Mouse (Mus musculus) hindbrain, embryonic 11.5 days (tissue): ENCODE data around the gene Tubd1. TPM values are rescaled to one million over a fixed set of nuclear protein-coding genes. Genes with fewer than 3 reads are reported as not detected.

Experiments used
- ATAC-seq: fragments of 200-750 bp; cut with Nextera tagmentation; 2 replicates; pipeline ENCODE4 v1.8.0; 2017; ENCODE audit warnings: mild to moderate bottlenecking, moderate TSS enrichment, moderate library complexity; ENCODE audit not compliant: low FRiP score
- DNase-seq: peaks from one replicate; pipeline ENCODE4 v3.0.0-alpha.2; 2015; ENCODE audit warnings: low spot score
- H3K27ac ChIP-seq: fragments of 300-500 bp; sonication (generic); 2 replicates; pipeline ENCODE4 v1.5.1; 2014; ENCODE audit warnings: mild to moderate bottlenecking, low read depth, low read length
- H3K27me3 ChIP-seq: fragments of 300-500 bp; sonication (generic); 2 replicates; pipeline ENCODE4 v1.6.1; 2014; ENCODE audit warnings: mild to moderate bottlenecking, low read length, moderate library complexity, mixed read lengths; ENCODE audit not compliant: control insufficient read depth, insufficient read depth
- H3K36me3 ChIP-seq: fragments of 300-500 bp; sonication (generic); 2 replicates; pipeline ENCODE4 v1.6.1; 2014; ENCODE audit warnings: mild to moderate bottlenecking, low read length, moderate library complexity, mixed read lengths; ENCODE audit not compliant: control insufficient read depth, insufficient read depth
- H3K4me1 ChIP-seq: fragments of 300-500 bp; sonication (generic); replicated peaks from 2 replicates; pipeline ENCODE4 v1.6.1; 2014; ENCODE audit warnings: low read length, mixed read lengths; ENCODE audit not compliant: control insufficient read depth, insufficient read depth
- H3K4me2 ChIP-seq: fragments of 300-500 bp; sonication (generic); replicated peaks from 2 replicates; pipeline ENCODE4 v1.6.1; 2014; ENCODE audit warnings: mild to moderate bottlenecking, low read depth, low read length
- H3K4me3 ChIP-seq: fragments of 300-500 bp; sonication (generic); 2 replicates; pipeline ENCODE4 v1.5.1; 2014; ENCODE audit warnings: low read depth, low read length
- H3K9ac ChIP-seq: fragments of 300-500 bp; sonication (generic); 2 replicates; pipeline ENCODE4 v1.6.1; 2014; ENCODE audit warnings: low read depth, low read length
- H3K9me3 ChIP-seq: fragments of 300-500 bp; sonication (generic); 2 replicates; pipeline ENCODE4 v1.6.1; 2016; ENCODE audit warnings: low read length; ENCODE audit not compliant: control insufficient read depth
- WGBS: fragments of 180-500 bp; shearing (Covaris S2); extraction: QIAGEN DNeasy Blood & Tissue Kit; methylation state at CpG from one replicate; pipeline ENCODE4 v1.1.7; 2014; 5-methylcytosine and 5-hydroxymethylcytosine counted together
- polyA plus RNA-seq: library from polyadenylated mRNA; unstranded; fragments of >200 nt; fragmentation: Nextera tagmentation; extraction: Ambion mirVana; gene quantifications from 2 replicates; pipeline ENCODE4 v1.2.1, GENCODE M21; 2014

Gene Tubd1
- polyA plus RNA-seq, 1 experiment from 2014 or later = 13.5 TPM

GRCm38 (mm10) chr11:86584898-86585597 lies 40.3 kb downstream of the Tubd1 start:
- 83% methylated on average over 7 of the region's 7 CpGs for WGBS
- H3K4me3 ChIP-seq = no peak overlapping the region
- H3K4me1 ChIP-seq = 0 out of 2 replicates have a peak, but pooled peaks cover 2% of the 10 kb centered on the region
- H3K36me3 ChIP-seq = no peaks in the 10 kb centered on the region
- no peak for DNase-seq
- no peak overlapping the region for H3K27ac ChIP-seq
- H3K27me3 ChIP-seq = no peaks in the 10 kb centered on the region
- H3K9me3 ChIP-seq = no peaks in the 10 kb centered on the region
- H3K9ac ChIP-seq = no peak overlapping the region
- no peak overlapping the region for H3K4me2 ChIP-seq
- no peak for ATAC-seq

- Histone ChIP-seq H3K27me3 (no peaks in the 10 kb centered on the region), H3K4me2 (no peak overlapping the region), H3K4me1 (0 out of 2 replicates have a peak, but pooled peaks cover 2% of the 10 kb centered on the region), H3K9ac (no peak overlapping the region), H3K36me3 (no peaks in the 10 kb centered on the region), H3K4me3 (no peak overlapping the region), H3K27ac (no peak overlapping the region), H3K9me3 (no peaks in the 10 kb centered on the region)
- DNase-seq (no peak), ATAC-seq (no peak)
- 46% methylated on average over 3 of the region's 3 CpGs for WGBS
These were observed 40.8 kb downstream of the Tubd1 start for GRCm38 (mm10) chr11:86585598-86585984.

GRCm38 (mm10) chr11:86586177-86586867 lies 41.5 kb downstream of the Tubd1 start:
- DNase-seq = no peak
- no peak for ATAC-seq
- Histone ChIP-seq H3K9ac (0 out of 2 replicates have a peak overlapping the region, but pooled peaks have one; percentile 5), H3K9me3 (no peaks in the 10 kb centered on the region), H3K4me2 (no peak overlapping the region), H3K4me3 (no peak overlapping the region), H3K36me3 (no peaks in the 10 kb centered on the region), H3K27me3 (no peaks in the 10 kb centered on the region), H3K27ac (no peak overlapping the region), H3K4me1 (0 out of 2 replicates have a peak, but pooled peaks cover 2% of the 10 kb centered on the region)
- WGBS = 22% methylated on average over 12 of the region's 12 CpGs

GRCm38 (mm10) chr11:86586868-86587792 lies 42.3 kb downstream of the Tubd1 start:
- Histone ChIP-seq H3K9ac (no peak overlapping the region), H3K4me1 (0 out of 2 replicates have a peak, but pooled peaks cover 2% of the 10 kb centered on the region), H3K27me3 (no peaks in the 10 kb centered on the region), H3K36me3 (no peaks in the 10 kb centered on the region), H3K9me3 (no peaks in the 10 kb centered on the region), H3K4me3 (no peak overlapping the region), H3K4me2 (no peak overlapping the region; the same call in 1 of the 2 replicates), H3K27ac (no peak overlapping the region)
- ATAC-seq = no peak
- DNase-seq = peak; percentile 50
- 8% methylated on average over 15 of the region's 15 CpGs for WGBS

- 45% methylated on average over 7 of the region's 7 CpGs for WGBS
- H3K9me3 ChIP-seq = no peaks in the 10 kb centered on the region
These were observed 43.0 kb downstream of the Tubd1 start for GRCm38 (mm10) chr11:86587830-86588229.

GRCm38 (mm10) chr11:86588583-86589298 lies 44.0 kb downstream of the Tubd1 start:
- no peak for ATAC-seq
- H3K9me3 ChIP-seq = no peaks in the 10 kb centered on the region
- no peak overlapping the region for H3K4me3 ChIP-seq
- H3K27ac ChIP-seq = no peak overlapping the region
- 0 out of 2 replicates have a peak, but pooled peaks cover 2% of the 10 kb centered on the region for H3K4me1 ChIP-seq
- 98% methylated on average over 4 of the region's 4 CpGs for WGBS
- H3K9ac ChIP-seq = no peak overlapping the region
- no peak overlapping the region for H3K4me2 ChIP-seq
- no peaks in the 10 kb centered on the region for H3K36me3 ChIP-seq
- no peaks in the 10 kb centered on the region for H3K27me3 ChIP-seq
- no peak for DNase-seq

More at GRCm38 (mm10) chr11:86587830-86588229, 43.0 kb downstream of the Tubd1 start:
- Histone ChIP-seq H3K36me3 (no peaks in the 10 kb centered on the region), H3K9ac (no peak overlapping the region), H3K4me1 (0 out of 2 replicates have a peak, but pooled peaks cover 2% of the 10 kb centered on the region), H3K4me2 (no peak overlapping the region), H3K27me3 (no peaks in the 10 kb centered on the region), H3K27ac (no peak overlapping the region), H3K4me3 (no peak overlapping the region)
- ATAC-seq (no peak), DNase-seq (no peak)

GRCm38 (mm10) chr11:86590066-86590465 lies 45.3 kb downstream of the Tubd1 start:
- WGBS = 85% methylated on average over 4 of the region's 4 CpGs
- no peak overlapping the region for H3K4me2 ChIP-seq
- no peaks in the 10 kb centered on the region for H3K27me3 ChIP-seq
- H3K4me3 ChIP-seq = no peak overlapping the region
- no peak overlapping the region for H3K9ac ChIP-seq
- H3K36me3 ChIP-seq = no peaks in the 10 kb centered on the region
- DNase-seq = no peak
- H3K9me3 ChIP-seq = no peaks in the 10 kb centered on the region
- H3K4me1 ChIP-seq = 0 out of 2 replicates have a peak, but pooled peaks cover 2% of the 10 kb centered on the region
- ATAC-seq = no peak
- H3K27ac ChIP-seq = no peak overlapping the region

GRCm38 (mm10) chr11:86590579-86590978 lies 45.8 kb downstream of the Tubd1 start:
- H3K27me3 ChIP-seq = no peaks in the 10 kb centered on the region
- H3K4me1 ChIP-seq = 0 out of 2 replicates have a peak, but pooled peaks cover 2% of the 10 kb centered on the region
- H3K9ac ChIP-seq = no peak overlapping the region
- WGBS = 93% methylated on average over 10 of the region's 10 CpGs
- H3K4me3 ChIP-seq = no peak overlapping the region
- DNase-seq = no peak
- H3K9me3 ChIP-seq = no peaks in the 10 kb centered on the region
- H3K27ac ChIP-seq = no peak overlapping the region
- no peak overlapping the region for H3K4me2 ChIP-seq
- no peaks in the 10 kb centered on the region for H3K36me3 ChIP-seq
- ATAC-seq = no peak
